Mouse (Mus musculus): Measurements from ENCODE around the gene Kazn. TPM values are rescaled to one million over a fixed set of nuclear protein-coding genes. Genes with fewer than 3 reads are reported as not detected.

Gene Kazn
- total and polyA plus RNA-seq, 3 experiments, result 1.3 to 9.7 (median 4.2) TPM

DNA sequence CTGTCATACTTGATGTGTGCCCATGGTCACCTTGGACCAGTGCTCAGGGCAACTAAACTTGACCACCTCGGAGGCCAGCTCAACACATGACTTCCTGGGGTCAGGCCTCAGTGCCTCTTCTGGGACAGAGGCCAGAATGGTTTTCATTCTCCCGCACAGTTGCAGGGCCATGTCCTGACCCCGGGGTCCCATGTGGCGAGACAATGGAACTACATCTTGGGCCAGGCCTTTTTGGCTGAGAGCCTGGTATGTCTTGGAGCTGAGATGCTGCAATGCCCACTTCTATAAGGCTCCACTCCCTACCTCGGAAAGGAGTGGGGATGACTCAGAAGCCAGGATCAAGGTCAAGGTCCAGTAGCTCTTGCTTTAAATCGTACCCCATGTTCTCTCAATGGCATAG, 42.6 kb downstream of the Kazn start:
- dilution Hi-C loops (cut with MboI; ENCODE audit: extremely low pct_ligation_motif_present, extremely low pct_unique_long_range_greater_than_20kb, low sequenced_read_pairs) (no loop called here), in situ Hi-C loops (cut with MboI; ENCODE audit: low pct_ligation_motif_present, low pct_unique_long_range_greater_than_20kb, low sequenced_read_pairs) (no loop called here)
- no peak overlapping the region for H3K9ac ChIP-seq (ENCODE audit: insufficient read depth, low read depth)
- H3K27me3 ChIP-seq (replicated peaks), result no peaks in the 10 kb centered on the region
- TF ChIP-seq SMC3 (IDR thresholded peaks at IDR 0.05; ENCODE audit: low read depth, low read length) (peak; percentile 14; the same call in 1 of the 2 replicates), CTCF (conservative IDR thresholded peaks at IDR 0.05 in 1 of 2, IDR thresholded peaks at IDR 0.05 in 1 of 2; ENCODE audit: low read depth in 2 of 2, low read length in 2 of 2) (peak; percentile 20 to 45; a peak in 2 of 4 replicates), MXI1 (IDR thresholded peaks at IDR 0.05; ENCODE audit: low read depth, low read length) (no peak)
- peaks cover 5 to 23% of the 10 kb centered on the region in 2 experiments; a peak in 3 of 4 replicates for H3K4me1 ChIP-seq (ENCODE audit: control insufficient read depth in 1 of 2, insufficient read depth in 2 of 2)
- H3K27ac ChIP-seq (ENCODE audit: insufficient read depth, low read depth), result no peak overlapping the region
- no peaks in the 10 kb centered on the region for H3K79me2 ChIP-seq (replicated peaks; ENCODE audit: control insufficient read depth, extremely low read depth, insufficient read depth, poor library complexity, severe bottlenecking)
- no peak for DNase-seq (ENCODE audit: extremely low read depth)
- peaks cover 2% of the 10 kb centered on the region for H3K9me3 ChIP-seq (replicated peaks; ENCODE audit: low read length)
- no peak overlapping the region for H3K4me3 ChIP-seq (replicated peaks in 1 of 3; ENCODE audit: low read depth in 2 of 3, low read length in 2 of 3, poor library complexity in 1 of 3)
- H3K4me2 ChIP-seq (ENCODE audit: insufficient read depth, low read depth, poor library complexity, severe bottlenecking), result no peak overlapping the region
- peaks cover 0 to 43% of the 10 kb centered on the region in 2 experiments for H3K36me3 ChIP-seq (replicated peaks in 1 of 2; ENCODE audit: control insufficient read depth in 1 of 2, insufficient read depth in 1 of 2, low read length in 1 of 2)

DNA sequence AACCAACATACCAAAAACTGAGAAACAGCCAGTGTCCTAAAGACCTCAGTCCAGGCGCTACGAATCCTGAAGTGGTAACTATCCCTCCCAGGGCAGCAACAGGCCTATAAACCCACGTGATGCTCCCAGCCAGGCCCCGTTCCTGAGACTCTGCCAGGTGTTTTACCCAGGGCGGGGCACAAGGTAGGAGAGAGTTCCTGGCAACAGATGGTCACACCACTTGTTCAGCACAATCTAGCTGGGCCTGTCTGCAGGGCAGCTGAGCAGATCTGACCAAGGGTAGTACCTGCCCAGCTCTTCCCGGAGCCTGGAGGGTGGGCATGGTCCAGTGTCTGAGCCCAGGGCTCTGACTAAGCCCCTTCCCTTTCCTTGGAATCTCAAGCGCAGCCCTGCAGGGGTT, 45.4 kb downstream of the Kazn start:
- in situ Hi-C loops (cut with MboI; ENCODE audit: low pct_ligation_motif_present, low pct_unique_long_range_greater_than_20kb, low sequenced_read_pairs) (no loop called here), dilution Hi-C loops (cut with MboI; ENCODE audit: extremely low pct_ligation_motif_present, extremely low pct_unique_long_range_greater_than_20kb, low sequenced_read_pairs) (no loop called here)
- no peak for DNase-seq (ENCODE audit: extremely low read depth)
- no peak overlapping the region for H3K27ac ChIP-seq (ENCODE audit: insufficient read depth, low read depth)
- TF ChIP-seq MAX (IDR thresholded peaks at IDR 0.05; ENCODE audit: low read length) (no peak), MAFK (IDR thresholded peaks at IDR 0.05; ENCODE audit: insufficient replicate concordance, low read length) (no peak), NELFE (IDR thresholded peaks at IDR 0.05; ENCODE audit: low read depth, low read length) (no peak), POLR2A (IDR thresholded peaks at IDR 0.05; ENCODE audit: low read depth, low read length) (no peak), ETS1 (conservative IDR thresholded peaks at IDR 0.05; ENCODE audit: low read depth, low read length) (no peak), MYC (IDR thresholded peaks at IDR 0.05; ENCODE audit: low read depth, low read length) (no peak), SIN3A (IDR thresholded peaks at IDR 0.05; ENCODE audit: low read length) (no peak), CHD2 (IDR thresholded peaks at IDR 0.05; ENCODE audit: low read length) (no peak), CHD1 (IDR thresholded peaks at IDR 0.05; ENCODE audit: low read depth, low read length) (no peak)
- no peak overlapping the region for H3K4me2 ChIP-seq (ENCODE audit: insufficient read depth, low read depth, poor library complexity, severe bottlenecking)
- peaks cover 0 to 48% of the 10 kb centered on the region in 2 experiments for H3K36me3 ChIP-seq (replicated peaks in 1 of 2; ENCODE audit: control insufficient read depth in 1 of 2, insufficient read depth in 1 of 2, low read length in 1 of 2)
- no peaks in the 10 kb centered on the region for H3K27me3 ChIP-seq (replicated peaks)
- H3K4me1 ChIP-seq (ENCODE audit: control insufficient read depth in 1 of 2, insufficient read depth in 2 of 2), result peaks cover 5 to 17% of the 10 kb centered on the region in 2 experiments; a peak in 3 of 4 replicates
- no peak overlapping the region for H3K4me3 ChIP-seq (replicated peaks in 1 of 3; ENCODE audit: low read depth in 2 of 3, low read length in 2 of 3, poor library complexity in 1 of 3)
- H3K9me3 ChIP-seq (replicated peaks; ENCODE audit: low read length), result no peaks in the 10 kb centered on the region
- no peaks in the 10 kb centered on the region for H3K79me2 ChIP-seq (replicated peaks; ENCODE audit: control insufficient read depth, extremely low read depth, insufficient read depth, poor library complexity, severe bottlenecking)
- no peak overlapping the region for H3K9ac ChIP-seq (ENCODE audit: insufficient read depth, low read depth)

DNA sequence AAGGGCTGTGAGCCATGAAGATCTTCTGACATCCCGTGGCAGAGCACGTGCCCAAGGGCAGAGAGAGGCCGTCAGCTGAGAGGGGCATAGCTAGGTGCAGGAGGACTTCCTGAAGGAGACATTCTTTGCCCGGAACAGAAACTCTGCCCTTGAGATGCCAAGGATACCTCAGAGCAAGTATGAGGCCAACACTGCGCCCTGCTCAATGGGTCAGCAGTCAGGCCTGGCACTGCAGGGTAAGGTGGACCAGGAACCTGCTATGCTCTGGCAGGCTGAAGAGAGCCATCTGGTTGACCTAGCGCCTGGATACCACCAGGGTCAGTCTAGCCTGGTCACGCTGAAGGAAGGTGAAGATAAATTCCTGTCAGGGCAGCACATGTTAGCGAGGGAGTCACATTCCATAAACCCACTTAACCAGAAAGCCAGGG, 46.0 kb downstream of the Kazn start:
- Histone ChIP-seq H3K4me3 (replicated peaks in 1 of 3; ENCODE audit: low read depth in 2 of 3, low read length in 2 of 3, poor library complexity in 1 of 3) (no peak overlapping the region), H3K27me3 (replicated peaks) (no peaks in the 10 kb centered on the region), H3K79me2 (replicated peaks; ENCODE audit: control insufficient read depth, extremely low read depth, insufficient read depth, poor library complexity, severe bottlenecking) (no peaks in the 10 kb centered on the region), H3K36me3 (replicated peaks in 1 of 2; ENCODE audit: control insufficient read depth in 1 of 2, insufficient read depth in 1 of 2, low read length in 1 of 2) (peaks cover 0 to 53% of the 10 kb centered on the region in 2 experiments), H3K9ac (ENCODE audit: insufficient read depth, low read depth) (no peak overlapping the region), H3K9me3 (replicated peaks; ENCODE audit: low read length) (no peaks in the 10 kb centered on the region), H3K4me2 (ENCODE audit: insufficient read depth, low read depth, poor library complexity, severe bottlenecking) (no peak overlapping the region), H3K4me1 (ENCODE audit: control insufficient read depth in 1 of 2, insufficient read depth in 2 of 2) (peaks cover 5 to 17% of the 10 kb centered on the region in 2 experiments; a peak in 3 of 4 replicates), H3K27ac (ENCODE audit: insufficient read depth, low read depth) (no peak overlapping the region)
- in situ Hi-C loops (cut with MboI; ENCODE audit: low pct_ligation_motif_present, low pct_unique_long_range_greater_than_20kb, low sequenced_read_pairs), result no loop called here
- TF ChIP-seq KAT2A (IDR thresholded peaks at IDR 0.05; ENCODE audit: insufficient replicate concordance, low read length), result no peak
- TF ChIP-seq MXI1 (IDR thresholded peaks at IDR 0.05; ENCODE audit: low read depth, low read length), result no peak
- TF ChIP-seq ZKSCAN1 (IDR thresholded peaks at IDR 0.05; ENCODE audit: borderline replicate concordance, low read depth, low read length), result no peak
- TF ChIP-seq JUND (conservative IDR thresholded peaks at IDR 0.05; ENCODE audit: low read depth, low read length), result no peak
- TF ChIP-seq MAX (IDR thresholded peaks at IDR 0.05; ENCODE audit: low read length), result no peak
- TF ChIP-seq CTCF (conservative IDR thresholded peaks at IDR 0.05 in 1 of 2, IDR thresholded peaks at IDR 0.05 in 1 of 2; ENCODE audit: low read depth in 2 of 2, low read length in 2 of 2), result no peak
- TF ChIP-seq ZNF384 (IDR thresholded peaks at IDR 0.05; ENCODE audit: low read depth, low read length), result no peak
- no peak for TF ChIP-seq CHD2 (IDR thresholded peaks at IDR 0.05; ENCODE audit: low read length)
- TF ChIP-seq POLR2AphosphoS2 (IDR thresholded peaks at IDR 0.05; ENCODE audit: low read depth, low read length), result no peak
- no peak for TF ChIP-seq CHD1 (IDR thresholded peaks at IDR 0.05; ENCODE audit: low read depth, low read length)
- no peak for TF ChIP-seq MYC (IDR thresholded peaks at IDR 0.05; ENCODE audit: low read depth, low read length)
- TF ChIP-seq SMC3 (IDR thresholded peaks at IDR 0.05; ENCODE audit: low read depth, low read length), result no peak
- TF ChIP-seq EP300 (IDR thresholded peaks at IDR 0.05; ENCODE audit: low read length), result no peak
- TF ChIP-seq SIN3A (IDR thresholded peaks at IDR 0.05; ENCODE audit: low read length), result no peak
- TF ChIP-seq USF2 (conservative IDR thresholded peaks at IDR 0.05; ENCODE audit: low read depth, low read length), result no peak
- TF ChIP-seq ZC3H11A (IDR thresholded peaks at IDR 0.05; ENCODE audit: low read depth, low read length), result no peak
- no peak for TF ChIP-seq MEF2A (IDR thresholded peaks at IDR 0.05; ENCODE audit: borderline replicate concordance, low read depth, low read length)
- no peak for TF ChIP-seq RCOR1 (conservative IDR thresholded peaks at IDR 0.05; ENCODE audit: low read depth, low read length)
- no peak for TF ChIP-seq RAD21 (IDR thresholded peaks at IDR 0.05; ENCODE audit: low read depth, low read length)
- dilution Hi-C loops (cut with MboI; ENCODE audit: extremely low pct_ligation_motif_present, extremely low pct_unique_long_range_greater_than_20kb, low sequenced_read_pairs), result no loop called here
- no peak for DNase-seq (ENCODE audit: extremely low read depth)

Data from CH12.LX (cell line).